Mouse (Mus musculus) E14TG2a.4 (cell line): Measurements from ENCODE around the gene Mat1a.

Experiments used
- H3K27me3 ChIP-seq: 2 replicates; pipeline ENCODE4 v1.6.1; 2014; ENCODE audit warnings: low read length, control low read depth; ENCODE audit not compliant: insufficient read depth
- H3K36me3 ChIP-seq: 2 replicates; pipeline ENCODE4 v1.6.1; 2014; ENCODE audit warnings: low read length, control low read depth; ENCODE audit not compliant: insufficient read depth
- H3K4me1 ChIP-seq: replicated peaks from 2 replicates; pipeline ENCODE4 v1.6.1; 2014; ENCODE audit warnings: low read depth, low read length, control low read depth
- H3K4me3 ChIP-seq: replicated peaks from 2 replicates; pipeline ENCODE4 v1.5.1; 2014; ENCODE audit warnings: mild to moderate bottlenecking, low read length
- H3K9me3 ChIP-seq: 2 replicates; pipeline ENCODE4 v1.6.1; 2014; ENCODE audit warnings: low read length, control low read depth
- CTCF ChIP-seq: conservative IDR thresholded peaks from 2 replicates; pipeline ENCODE4 v1.5.1; 2014; ENCODE audit warnings: low read length
- NANOG ChIP-seq: IDR thresholded peaks from 2 replicates; pipeline ENCODE4 v1.6.1; 2014; ENCODE audit warnings: borderline replicate concordance, low read length, mixed read lengths
- POU5F1 ChIP-seq: IDR thresholded peaks from 2 replicates; pipeline ENCODE4 v1.6.1; 2014; ENCODE audit warnings: low read length, borderline replicate concordance

Mat1a gene

DNA sequence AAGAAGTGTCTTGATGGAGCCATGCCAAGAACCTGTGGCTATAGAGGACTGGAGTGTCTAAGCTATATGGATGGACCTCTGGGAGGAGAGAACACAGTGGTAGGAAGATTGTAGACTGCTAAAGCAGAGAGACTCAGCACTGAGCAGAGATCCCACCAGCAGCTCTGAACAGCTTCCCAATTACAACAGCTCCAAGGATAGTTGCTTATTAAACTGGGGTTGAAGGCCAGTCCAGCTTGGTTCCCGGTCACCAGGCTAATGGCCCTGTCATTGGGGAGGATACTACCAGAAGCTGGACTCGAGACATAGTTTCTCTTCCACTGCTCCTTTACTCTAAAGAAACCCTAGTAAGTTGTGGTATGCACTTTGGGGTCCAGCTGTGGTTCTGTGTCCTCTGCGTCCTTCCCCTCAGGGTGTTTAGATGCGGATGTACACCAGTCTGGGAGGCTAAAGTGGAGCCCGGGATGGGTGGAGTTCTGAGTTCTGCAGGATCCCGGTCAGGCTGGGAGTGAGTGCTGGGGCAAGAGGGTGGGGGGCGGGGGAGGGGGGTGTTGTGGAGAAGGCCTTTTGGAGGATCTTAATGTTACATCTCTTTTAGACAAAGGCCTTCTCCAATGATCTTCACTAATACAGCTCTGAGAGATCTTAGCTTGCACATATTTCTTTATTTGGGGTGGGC lies 46.5 kb downstream of the Mat1a start, which contains the start of gene Mbl1:
Gene Mbl1, plus strand, starts transcription at position 239 of the 679 bp plus-strand sequence.
- Histone ChIP-seq H3K36me3 (no peaks in the 10 kb centered on the region), H3K4me3 (no peak within 1 kb of the TSS), H3K9me3 (no peaks in the 10 kb centered on the region), H3K27me3 (no peaks in the 10 kb centered on the region), H3K4me1 (no peaks in the 10 kb centered on the region)
- TF ChIP-seq POU5F1 (no peak), NANOG (no peak), CTCF (no peak)

DNA sequence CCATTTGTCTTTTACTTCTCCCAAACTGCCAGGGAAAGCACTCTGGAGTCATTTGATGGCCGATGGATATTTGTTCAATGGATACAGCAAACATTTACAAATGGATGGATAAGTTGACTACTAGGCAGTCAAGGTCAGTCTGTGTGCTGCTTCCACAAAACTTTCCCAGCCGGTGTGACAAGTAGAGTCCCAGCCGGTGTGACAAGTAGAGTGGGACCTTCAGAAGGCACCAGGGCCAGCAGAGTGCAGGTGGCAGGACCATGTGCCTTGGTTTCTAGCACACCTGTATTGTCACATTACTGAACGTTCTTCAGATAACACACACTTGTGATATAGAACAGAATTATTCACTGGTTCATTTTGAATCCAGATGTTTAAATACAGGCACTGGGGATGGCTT lies 55.2 kb downstream of the Mat1a start:
- TF ChIP-seq POU5F1 = no peak
- TF ChIP-seq CTCF = no peak
- no peak for TF ChIP-seq NANOG
- no peaks in the 10 kb centered on the region for H3K9me3 ChIP-seq
- H3K4me1 ChIP-seq = no peaks in the 10 kb centered on the region
- no peaks in the 10 kb centered on the region for H3K36me3 ChIP-seq
- no peak overlapping the region for H3K4me3 ChIP-seq
- H3K27me3 ChIP-seq = no peaks in the 10 kb centered on the region

DNA sequence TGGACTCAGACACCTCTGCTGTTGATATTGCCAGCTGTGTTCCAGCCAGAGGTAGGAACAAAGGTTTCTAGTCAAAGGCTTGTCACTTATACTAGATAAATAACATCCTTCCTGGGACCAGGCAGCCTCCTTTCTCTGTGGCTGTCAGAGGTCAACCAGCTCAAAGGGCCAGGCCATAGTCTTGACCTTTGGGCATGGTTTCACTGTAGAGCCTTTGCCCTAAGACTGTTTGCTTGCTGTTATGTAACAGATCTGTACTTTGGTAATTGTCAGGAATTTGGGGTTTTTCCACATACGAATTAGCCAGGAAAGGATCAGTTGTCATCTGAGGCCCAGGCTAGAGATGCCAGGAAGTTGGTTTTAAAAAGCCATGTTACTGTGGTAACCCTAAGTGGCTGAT lies 55.9 kb downstream of the Mat1a start:
- Histone ChIP-seq H3K4me1 (no peaks in the 10 kb centered on the region), H3K4me3 (no peak overlapping the region), H3K27me3 (no peaks in the 10 kb centered on the region), H3K36me3 (no peaks in the 10 kb centered on the region), H3K9me3 (no peaks in the 10 kb centered on the region)
- TF ChIP-seq POU5F1 (no peak), NANOG (no peak), CTCF (no peak)

- H3K4me3 ChIP-seq = no peak overlapping the region
- TF ChIP-seq POU5F1 (no peak), CTCF (peak; percentile 70)
- no peaks in the 10 kb centered on the region for H3K9me3 ChIP-seq
- no peaks in the 10 kb centered on the region for H3K4me1 ChIP-seq
- H3K36me3 ChIP-seq = no peaks in the 10 kb centered on the region
- H3K27me3 ChIP-seq = no peaks in the 10 kb centered on the region
These were observed 57.8 kb downstream of the Mat1a start for GRCm38 (mm10) chr14:41162663-41163062.

- Histone ChIP-seq H3K4me3 (no peak overlapping the region), H3K9me3 (no peaks in the 10 kb centered on the region), H3K4me1 (no peaks in the 10 kb centered on the region), H3K27me3 (no peaks in the 10 kb centered on the region), H3K36me3 (no peaks in the 10 kb centered on the region)
- TF ChIP-seq POU5F1 (no peak), NANOG (no peak), CTCF (no peak)
These were observed 62.4 kb downstream of the Mat1a start for GRCm38 (mm10) chr14:41167278-41167677.

DNA sequence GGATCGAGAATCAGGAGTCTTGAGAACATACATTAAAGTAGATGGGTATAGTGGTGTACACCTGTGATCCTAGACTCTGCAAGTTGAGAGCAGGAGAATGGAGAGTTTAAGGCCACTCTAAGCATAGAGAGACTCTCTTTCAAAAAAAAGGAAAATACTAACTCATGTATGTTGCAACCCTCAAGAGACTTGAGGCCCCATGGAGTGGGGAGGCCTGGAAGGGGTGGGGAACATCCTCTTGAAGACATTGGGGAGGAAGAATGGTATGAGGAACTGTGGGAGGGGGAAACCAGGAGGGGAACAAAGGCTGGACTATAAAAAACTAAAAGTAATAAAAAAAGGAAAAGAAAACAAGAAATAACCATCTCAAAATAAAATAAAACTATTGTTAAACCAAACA lies 63.7 kb downstream of the Mat1a start:
- H3K9me3 ChIP-seq = no peaks in the 10 kb centered on the region
- H3K27me3 ChIP-seq = no peaks in the 10 kb centered on the region
- H3K4me3 ChIP-seq = no peak overlapping the region
- no peaks in the 10 kb centered on the region for H3K4me1 ChIP-seq
- TF ChIP-seq NANOG (no peak), POU5F1 (no peak), CTCF (no peak)
- no peaks in the 10 kb centered on the region for H3K36me3 ChIP-seq

GRCm38 (mm10) chr14:41170514-41170913 lies 65.7 kb downstream of the Mat1a start:
- no peaks in the 10 kb centered on the region for H3K4me1 ChIP-seq
- TF ChIP-seq NANOG (no peak), CTCF (no peak), POU5F1 (no peak)
- no peaks in the 10 kb centered on the region for H3K27me3 ChIP-seq
- no peaks in the 10 kb centered on the region for H3K36me3 ChIP-seq
- H3K9me3 ChIP-seq = no peaks in the 10 kb centered on the region
- H3K4me3 ChIP-seq = no peak overlapping the region
